Mouse (Mus musculus): ENCODE measurements around the gene Klhl28. TPM values are rescaled to one million over a fixed set of nuclear protein-coding genes. Genes with fewer than 3 reads are reported as not detected.

Klhl28 gene
- 0.23 and 0.49 TPM in 2 replicates for polyA plus RNA-seq (2012; rRNA removed; ENCODE audit: low replicate concordance)

DNA sequence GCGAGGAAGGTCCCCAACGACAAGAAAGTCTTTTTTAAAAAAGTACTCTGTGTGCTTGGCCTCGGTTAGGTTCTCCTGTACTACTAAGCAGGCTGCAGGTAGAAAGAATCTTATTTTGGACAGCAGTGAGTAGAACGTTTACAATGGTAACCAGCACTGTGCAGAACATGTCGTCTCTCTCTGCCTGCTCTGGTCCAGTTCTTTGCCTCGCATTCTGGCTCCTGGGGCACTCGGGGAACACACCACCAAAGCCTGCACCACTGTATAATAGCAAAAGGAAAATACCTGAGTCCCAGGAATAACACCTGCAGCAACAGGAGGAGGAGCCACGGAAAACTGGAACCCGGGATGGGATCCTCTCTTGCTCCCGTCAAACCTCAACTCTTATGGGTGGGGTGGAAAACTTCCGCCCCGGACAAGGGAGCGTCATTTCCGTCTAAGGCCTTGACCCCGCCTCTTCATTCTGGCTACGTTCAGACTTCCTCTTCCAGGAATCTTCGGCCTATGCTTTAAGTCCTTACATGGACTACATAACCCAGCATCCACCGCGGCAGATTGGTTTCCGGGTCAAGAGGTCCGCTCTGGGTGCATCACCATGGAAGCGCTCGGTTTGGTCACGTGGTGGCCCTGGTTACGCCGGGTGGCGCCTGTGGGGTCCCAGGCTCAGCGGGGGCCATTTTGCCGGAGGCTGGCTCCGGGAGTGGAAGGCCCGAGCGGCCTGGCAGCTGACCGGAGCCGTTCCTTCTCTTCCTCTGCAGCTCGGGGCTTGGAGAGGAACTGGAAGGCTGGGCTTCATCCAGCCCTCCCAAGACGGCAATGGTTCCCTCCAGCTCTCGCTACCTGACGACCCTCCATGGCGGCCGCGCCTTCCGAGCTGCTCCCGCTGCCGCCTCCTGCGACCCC lies at the start of gene Klhl28, which contains the start of gene Togaram1:
Klhl28 (minus strand) TSS at position 411 of the 903 bp plus-strand sequence.
Togaram1 (plus strand) TSS at position 681 of the 903 bp plus-strand sequence.

DNA sequence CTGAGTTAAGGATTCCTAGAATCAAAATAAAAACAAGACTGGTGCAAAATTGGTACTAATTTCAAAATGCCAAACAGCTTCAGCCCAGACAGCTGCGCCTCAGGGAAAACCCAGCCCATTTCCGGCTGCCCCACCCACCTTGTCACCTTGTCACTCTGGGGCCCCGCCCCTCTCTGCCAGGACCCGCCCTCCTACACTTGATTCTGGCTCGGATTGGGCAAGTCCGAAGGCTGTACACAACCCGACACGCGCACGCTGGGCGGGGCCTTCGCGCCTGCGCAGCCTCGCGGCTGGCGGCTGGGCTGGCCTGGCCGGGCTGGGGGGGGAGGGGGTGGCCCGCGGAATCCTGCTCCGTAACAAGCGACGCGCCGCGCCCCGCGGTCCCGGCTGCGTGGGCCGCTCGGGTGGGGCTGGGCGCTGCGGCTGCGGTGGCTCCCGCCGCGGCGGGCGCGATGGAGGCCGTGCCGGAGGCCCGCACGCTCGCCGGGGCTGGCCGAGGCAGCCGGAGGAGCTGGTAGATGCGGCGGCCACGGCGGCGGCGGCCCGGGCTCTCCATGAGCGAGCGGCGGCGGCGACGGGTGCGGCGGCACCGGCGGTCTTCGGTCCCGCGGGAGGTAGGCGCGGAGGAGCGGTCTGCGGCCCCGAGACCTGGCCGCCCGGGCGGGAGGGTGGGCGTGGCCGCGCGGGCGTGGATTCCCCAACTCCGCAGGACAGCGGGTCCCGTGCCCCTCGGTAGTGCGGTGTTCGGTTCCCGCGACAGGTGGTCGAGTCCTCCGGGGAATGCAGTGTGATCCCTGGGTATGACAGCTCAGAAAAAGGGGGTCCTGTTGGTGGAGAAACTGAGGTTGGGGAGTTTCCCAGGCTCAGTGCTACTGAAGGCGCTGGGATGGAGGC lies 47.5 kb downstream of the Klhl28 start, which contains the start of gene Gm527:
Gm527 (plus strand) TSS at position 329 of the 894 bp plus-strand sequence.

Other genes starting within 250 kb of the Klhl28 start
- gene Gm527, start 47.6 kb downstream of the Klhl28 start, polyA plus RNA-seq (2012; rRNA removed; ENCODE audit: low replicate concordance): 0.12 TPM in 1 of 2 replicates, not detected in the other
- 0.32 and 1.5 TPM in 2 replicates for gene Togaram1, start 270 bp upstream of the Klhl28 start, polyA plus RNA-seq (2012; rRNA removed; ENCODE audit: low replicate concordance)
- gene Prpf39, start 70.8 kb upstream of the Klhl28 start, polyA plus RNA-seq (2012; rRNA removed; ENCODE audit: low replicate concordance): 0.91 and 1.0 TPM in 2 replicates
- 0.51 and 4.0 TPM in 2 replicates for gene Fkbp3, start 108.5 kb upstream of the Klhl28 start, polyA plus RNA-seq (2012; rRNA removed; ENCODE audit: low replicate concordance)
- gene Fancm, start 110.1 kb upstream of the Klhl28 start, polyA plus RNA-seq (2012; rRNA removed; ENCODE audit: low replicate concordance): 0.23 and 0.43 TPM in 2 replicates
- gene Mis18bp1, start 207.1 kb upstream of the Klhl28 start, polyA plus RNA-seq (2012; rRNA removed; ENCODE audit: low replicate concordance): 0.05 and 0.11 TPM in 2 replicates